Mouse (Mus musculus) gastrocnemius, postnatal 4 days (tissue): ENCODE data around the gene Cdh8. TPM values are rescaled to one million over a fixed set of nuclear protein-coding genes. Genes with fewer than 3 reads are reported as not detected.

ENCODE experiments used
- DNase-seq, 2 experiments: peaks; one replicate each; pipeline ENCODE4 v3.0.0; 2021 to 2022; ENCODE audit warnings: low spot score in 2 of 2, mixed read lengths in 2 of 2
- long read RNA-seq, 2 experiments: library from polyadenylated mRNA; stranded (forward); transcript quantifications; one replicate each; pipeline ENCODE4 v2.0.0; 2021
- total RNA-seq, 2 experiments: library from RNA; stranded (reverse); gene quantifications; 2 replicates each; pipeline ENCODE4 v1.2.3; 2021

The Cdh8 gene
- under 1 TPM; 0.29 to 0.39 TPM for total RNA-seq
- long read RNA-seq, experiment 1: 0 reads
- long read RNA-seq, experiment 2: 0 reads

DNA sequence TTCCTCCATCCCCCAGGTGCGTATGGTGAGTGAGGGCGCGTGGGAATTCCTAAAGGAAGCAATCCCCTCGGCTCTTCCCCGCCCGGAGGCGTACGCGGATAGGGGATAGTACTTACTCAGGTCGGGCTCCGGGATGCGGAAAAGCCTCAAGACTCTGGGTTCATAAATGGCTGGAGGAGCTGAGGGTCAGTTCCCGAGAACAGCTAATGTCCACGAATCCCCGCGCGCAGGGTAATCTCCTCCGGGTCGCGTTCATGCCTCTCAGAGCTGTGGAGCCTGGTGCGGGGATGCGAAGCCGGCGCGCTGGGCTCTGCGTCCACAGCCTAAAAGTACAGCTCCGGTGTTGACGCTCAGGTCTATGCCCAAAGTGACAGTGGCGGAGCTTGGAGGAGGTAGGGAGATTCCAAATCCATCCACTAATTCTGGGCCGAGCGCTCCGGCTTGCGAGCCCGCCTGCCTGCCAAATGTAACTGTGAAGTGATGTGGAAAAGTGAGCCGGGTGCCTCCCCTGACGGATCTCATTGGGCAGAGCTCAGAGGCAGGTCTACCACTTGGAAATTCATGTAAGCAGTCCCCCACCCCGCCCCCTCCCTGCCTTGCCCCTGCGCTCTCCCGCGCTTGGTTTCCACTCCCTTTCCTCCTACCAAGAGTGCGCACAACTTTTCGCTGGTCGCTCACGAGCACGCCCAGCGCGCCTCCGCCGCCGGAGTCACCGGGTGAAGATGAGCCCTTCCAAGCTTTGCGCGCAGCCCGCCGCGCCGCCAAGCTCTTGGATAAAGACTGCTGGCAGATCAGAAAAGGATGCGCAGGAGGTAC is at the start of gene Cdh8:
TSS of gene Cdh8 (minus strand) at position 506 of the 816 bp plus-strand sequence.
- DNase-seq: peak in 1 of 2 experiments; percentile 18

DNA sequence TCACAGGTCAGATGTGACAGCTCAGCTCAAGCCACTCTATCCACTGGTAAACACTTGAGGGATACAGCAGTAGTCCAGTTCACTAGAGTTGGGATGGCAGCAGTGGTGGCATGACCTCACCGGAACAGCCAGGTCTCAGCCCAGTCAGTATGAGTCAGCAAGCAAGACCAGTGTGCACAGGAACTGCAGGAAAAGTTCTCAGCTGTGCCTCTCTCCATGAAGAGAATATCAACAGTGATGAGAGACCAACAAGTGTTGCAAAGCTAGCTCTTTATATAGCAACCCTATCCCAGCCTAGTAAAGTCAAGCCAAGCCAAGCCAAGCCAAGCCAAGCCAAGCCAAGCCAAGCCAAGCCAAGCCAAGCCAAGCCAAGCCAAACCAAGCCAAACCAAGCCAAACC is 30.2 kb upstream of the Cdh8 start:
- no peak for DNase-seq

DNA sequence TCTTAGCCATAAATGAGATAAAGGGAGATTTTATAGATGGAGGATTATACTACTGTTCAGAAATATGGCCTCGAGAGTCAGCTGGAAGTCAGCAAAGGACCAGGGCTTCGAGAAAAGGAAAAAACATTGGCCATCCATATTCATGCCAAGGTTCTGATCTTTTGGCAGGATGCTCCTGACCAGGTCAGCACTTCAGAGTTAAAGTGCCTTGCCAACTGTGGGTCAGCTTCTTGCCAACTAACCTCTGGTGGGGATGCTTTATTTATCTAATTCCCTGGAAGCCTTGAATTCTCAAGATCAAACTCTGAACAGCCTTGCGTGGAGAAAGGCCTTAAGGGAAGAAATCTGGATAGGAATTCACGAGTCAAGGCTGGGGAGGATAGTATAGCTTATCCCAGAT is 9.6 kb upstream of the Cdh8 start:
- no peak for DNase-seq

DNA sequence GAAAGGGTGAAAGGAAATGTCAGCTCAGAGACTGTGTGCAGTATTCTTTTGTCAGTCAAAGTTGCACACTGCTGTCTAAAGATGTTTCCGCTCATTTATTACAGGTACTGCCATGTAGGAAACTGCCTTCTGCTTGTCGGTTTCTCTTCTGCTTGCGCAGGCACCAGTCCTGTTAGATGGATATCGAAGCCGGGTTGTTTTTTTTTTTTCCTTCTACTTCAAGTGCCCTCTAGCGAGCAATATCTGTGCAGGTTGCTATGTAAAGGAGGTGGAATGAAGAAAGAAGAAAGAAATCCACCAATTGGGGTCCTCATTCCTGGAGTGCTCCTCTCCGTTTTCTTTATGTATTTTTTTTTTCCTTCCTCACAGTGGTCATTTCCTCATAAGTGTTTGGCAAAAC is 5.2 kb upstream of the Cdh8 start:
- DNase-seq: no peak

DNA sequence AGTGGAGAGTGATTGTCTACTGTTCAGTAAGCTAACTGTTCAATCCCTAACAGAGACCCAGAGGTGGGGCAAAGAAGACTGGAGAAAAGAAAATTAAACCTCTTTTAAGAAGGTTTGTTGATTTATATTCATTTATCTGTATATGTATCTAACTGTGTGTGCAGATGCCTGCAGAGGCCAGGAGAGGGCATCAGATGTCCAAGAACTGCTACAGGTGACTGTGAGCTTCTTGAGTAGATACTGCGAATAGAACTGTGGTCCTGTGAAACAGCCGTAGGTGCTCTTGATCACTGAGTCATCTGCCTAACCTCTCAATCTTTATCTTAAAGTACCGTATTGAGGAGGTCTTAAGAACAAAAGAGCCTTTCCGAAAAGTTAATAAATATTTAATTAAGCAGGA is 3.5 kb upstream of the Cdh8 start:
- no peak for DNase-seq

DNA sequence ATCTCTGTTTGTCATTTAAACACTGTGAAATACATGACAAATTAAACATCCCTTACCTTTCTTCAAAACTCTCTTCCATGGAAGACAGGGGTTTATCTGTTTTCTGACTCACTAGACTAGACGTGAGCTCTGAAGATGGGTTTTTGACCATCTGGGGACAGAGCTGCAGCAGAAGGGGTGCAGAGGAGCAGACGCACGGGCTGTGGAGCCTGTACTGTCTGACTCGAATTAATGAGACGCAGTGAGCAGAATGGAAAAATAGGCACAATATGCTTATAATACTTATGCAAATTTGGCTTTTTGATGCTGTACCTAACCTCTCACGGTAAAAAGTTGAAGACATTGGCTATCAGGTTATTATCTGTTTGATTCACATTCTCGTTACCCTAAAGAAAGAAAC is 1.2 kb upstream of the Cdh8 start:
- DNase-seq: no peak

DNA sequence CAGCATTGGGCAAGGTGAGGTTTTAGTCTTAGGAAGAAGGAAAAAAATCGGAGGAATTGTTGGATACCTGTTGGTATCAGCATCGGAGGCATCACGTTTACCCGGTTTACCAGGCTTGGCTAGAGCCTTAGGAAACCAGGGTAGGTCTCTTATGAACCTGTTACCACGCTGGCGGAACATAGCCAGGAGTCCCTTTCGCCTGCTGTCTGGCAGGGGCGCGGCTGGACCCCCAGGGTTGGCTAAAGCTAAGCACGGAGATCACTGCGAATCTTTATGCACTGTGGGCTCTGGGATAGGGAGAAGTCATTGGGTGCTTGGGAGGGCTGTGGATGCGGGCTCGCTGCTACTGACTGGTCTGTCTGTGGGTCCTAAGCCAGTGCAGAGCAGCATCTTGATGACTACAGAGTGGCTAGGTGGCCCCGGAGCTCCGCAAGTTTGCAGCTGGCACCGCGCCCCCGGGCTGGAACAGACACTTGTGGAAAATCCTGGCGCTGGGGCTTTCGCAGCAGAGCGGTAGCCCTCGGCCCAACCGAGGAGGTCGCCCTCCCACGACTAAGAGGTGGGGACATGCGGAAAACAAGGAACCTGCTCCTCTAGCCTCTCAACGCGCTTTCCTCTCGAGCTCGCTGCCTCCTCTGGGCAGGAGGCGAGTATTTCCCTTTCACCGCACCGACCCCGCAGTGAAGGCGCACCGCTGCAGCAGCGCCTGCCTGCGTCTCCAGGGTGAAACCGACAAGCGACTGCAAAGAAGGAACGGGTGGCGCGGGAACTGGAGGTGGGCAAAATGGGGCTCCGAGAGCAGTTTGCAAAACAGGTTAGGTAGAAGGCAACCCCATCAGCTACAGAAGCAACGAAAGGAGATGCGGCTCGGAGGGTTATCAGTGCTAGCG is 950 bp downstream of the Cdh8 start:
- DNase-seq: peak in 1 of 2 experiments; percentile 11

DNA sequence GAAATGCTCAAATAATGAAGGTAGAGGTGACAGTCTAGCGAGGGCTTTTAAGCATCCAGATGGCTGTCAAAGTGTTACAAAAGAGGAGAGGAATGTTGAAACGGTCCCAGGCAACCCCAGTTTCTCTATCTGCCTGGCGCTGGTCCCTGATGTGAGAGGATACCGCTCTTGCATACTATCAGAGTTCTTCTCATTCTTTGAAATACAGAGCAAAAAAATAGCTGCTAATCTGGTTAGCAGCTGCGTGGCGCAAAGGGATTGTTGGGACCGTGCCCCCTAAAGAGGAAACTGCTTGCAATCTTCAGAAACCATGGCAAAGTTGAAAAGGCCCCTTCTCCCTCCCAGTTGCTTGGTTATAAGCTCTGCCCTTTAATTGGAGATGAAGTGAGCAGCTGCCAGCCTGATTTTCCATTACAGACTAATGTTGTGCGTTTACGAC is 1.8 kb downstream of the Cdh8 start:
- no peak for DNase-seq

DNA sequence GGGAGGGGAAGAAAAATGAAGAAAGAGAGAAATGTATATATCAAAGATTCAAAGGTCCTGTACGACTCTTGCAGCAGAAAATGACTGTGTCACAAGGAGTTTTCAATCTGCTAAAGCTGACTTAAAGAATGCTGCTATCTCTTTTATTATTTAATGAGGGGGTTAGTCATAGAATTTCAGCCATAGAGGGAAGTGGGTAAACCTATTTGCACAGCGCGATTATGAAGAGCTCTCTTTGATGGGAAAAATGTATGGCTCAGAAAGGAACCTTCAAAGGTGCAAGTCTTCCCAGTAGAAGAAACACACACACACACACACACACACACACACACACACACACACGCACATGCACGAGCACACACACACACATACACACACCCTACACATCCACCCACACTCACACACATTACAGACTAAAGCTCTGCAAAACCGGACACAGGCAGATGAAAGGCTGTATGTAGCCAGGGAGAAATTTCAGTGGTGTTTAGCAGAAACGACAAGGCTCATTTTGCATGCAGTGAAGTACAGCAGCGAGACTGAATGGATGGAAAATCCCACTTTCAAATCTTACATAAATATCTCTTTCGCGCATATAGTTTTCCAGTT is 2.3 kb downstream of the Cdh8 start:
- DNase-seq: no peak

DNA sequence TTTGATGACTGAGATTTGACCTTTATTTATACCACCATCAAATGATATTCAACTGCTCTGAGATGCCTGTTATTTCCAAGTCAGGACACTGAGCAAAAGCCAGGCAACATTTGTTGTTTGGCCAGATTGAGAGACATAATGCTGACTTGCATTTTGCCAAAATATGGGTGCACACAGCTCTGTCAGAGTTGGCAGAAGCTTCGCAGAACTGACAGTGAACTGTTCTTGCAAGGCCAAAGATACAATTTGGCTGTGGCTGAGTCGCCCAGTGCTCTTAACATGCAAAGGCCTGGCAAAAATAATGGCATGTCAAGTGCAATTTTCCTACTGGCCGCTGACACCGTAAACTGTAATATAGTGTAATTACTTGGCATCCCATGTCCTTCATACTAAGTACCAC is 22.4 kb downstream of the Cdh8 start:
- no peak for DNase-seq

DNA sequence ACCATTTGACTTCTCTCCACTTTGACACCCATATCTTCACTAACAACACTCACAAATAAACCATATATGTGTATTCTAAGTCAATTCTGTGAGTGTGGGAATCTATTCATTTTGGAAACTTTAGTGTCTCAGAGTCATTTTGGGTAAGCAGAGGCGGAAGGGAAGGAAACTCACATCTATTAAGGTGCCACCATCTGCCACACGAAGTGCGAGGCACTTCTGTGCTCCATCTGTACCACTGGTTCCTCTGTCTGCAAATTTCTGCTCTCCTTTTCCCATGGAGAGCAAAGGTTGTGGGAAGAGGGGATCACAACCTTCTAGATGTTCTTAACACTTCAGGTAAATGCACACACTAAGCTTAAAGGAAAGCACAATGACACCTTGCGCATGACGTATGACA is 46.2 kb downstream of the Cdh8 start:
- no peak for DNase-seq

DNA sequence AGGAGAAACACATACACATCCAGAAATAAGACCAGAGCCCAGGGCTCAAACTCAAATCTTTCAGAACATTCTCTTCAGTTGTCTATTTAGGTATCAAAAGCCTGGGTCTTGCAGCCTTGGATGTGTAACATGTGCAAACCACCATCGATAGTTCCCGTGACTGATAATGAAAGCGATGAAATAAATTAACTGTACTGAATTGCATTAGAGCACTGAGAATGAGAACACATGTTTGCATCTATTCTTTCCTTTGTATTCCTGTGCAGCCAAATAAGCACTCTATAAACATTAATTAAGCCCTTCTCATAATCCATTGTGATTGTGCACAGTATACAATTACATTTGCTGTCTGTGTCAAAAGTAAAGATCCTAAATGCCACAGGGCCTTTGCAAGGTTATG is 47.1 kb downstream of the Cdh8 start:
- DNase-seq: no peak

DNA sequence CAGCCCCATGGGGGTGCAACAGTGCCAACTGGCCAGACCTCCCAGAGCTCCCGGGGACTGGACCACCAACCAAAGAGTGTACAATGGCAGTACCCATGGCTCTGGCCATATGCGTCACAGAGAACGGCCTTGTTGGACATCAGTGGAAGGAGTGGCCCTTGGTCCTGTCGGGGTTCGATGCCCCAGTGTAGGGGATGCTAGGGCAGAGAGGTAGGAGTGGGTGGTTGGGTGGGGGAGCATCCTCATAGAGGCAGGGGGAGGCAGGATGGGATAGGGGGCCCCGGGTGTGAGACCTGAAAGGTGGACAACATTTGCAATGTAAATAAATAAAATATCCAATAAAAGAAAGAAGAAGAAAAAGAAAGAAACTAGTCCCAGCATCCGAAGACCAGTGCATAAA is 47.8 kb downstream of the Cdh8 start:
- no peak for DNase-seq

DNA sequence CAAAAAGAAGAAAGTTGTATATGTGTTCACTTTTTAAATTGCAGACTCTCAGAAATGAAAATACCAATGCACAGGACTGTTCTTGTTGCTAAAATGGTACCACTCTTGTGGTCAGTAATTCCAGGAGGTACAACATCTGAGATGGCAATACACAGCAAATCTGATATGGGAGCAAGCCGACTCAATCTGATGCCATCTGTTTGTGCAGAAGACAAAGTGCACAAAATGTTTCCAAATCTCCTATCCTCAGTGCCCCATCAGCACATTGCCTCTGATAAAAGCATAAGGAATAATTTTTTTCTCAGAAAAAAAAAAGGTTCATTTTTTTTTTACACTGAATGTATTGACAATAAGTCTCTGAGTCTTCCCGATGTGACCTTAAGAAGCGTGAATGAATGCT is 62.3 kb downstream of the Cdh8 start:
- no peak for DNase-seq

DNA sequence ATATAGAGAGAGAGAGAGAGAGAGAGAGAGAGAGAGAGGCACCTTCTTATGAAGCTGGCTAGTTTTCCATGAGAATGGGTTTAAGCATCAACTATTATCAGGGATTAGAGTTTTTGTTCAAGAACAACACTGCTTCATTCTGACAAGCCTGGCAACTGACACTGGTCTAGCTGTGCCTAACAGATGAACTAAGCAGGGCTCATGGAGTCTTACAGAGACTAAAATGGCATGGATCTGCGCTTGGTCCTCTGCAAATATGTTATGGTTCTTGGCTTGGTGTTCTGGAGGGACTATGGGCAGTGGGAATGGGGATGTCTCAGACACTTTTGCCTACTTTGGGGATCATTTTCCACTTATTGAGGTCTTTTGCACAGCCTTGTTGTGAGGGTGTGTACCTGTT is 63.0 kb downstream of the Cdh8 start:
- no peak for DNase-seq

DNA sequence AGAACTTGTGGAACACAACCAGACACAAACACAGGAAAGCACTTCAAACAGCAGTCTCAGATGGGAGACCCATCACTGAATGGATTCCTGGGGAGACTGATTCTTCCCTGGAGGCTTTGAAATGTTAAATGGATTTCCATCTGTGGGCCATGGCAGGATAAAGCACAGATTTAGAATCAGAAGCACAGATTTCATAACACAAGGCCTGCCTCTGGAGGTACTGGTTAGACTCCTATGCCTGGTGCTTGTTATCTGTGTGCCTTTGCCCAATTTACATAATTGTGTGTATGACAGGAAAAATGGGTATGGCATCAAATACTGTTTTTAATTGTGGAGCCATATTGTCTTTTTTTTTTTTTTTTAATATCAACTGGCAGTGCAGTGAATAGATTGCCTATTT is 66.8 kb downstream of the Cdh8 start:
- no peak for DNase-seq

DNA sequence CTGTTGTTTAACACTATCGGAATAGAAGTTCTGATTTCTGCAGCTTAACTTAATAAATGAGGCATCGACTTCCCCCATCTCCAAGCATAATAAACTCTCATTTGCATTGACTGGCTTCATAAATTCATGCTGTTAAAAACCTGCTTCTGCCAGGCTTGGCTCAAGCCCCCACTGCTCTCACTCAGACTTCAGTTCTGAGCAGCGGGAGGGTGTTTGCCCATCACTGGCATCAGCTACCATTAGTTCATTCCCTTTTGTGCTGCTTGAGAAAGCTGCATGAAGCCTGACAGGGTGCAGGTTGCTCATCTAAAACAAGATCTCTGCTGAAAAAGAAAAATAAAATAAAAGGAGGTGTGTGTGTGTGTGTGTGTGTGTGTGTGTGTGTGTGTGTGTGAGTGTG is 67.7 kb downstream of the Cdh8 start:
- DNase-seq: no peak

DNA sequence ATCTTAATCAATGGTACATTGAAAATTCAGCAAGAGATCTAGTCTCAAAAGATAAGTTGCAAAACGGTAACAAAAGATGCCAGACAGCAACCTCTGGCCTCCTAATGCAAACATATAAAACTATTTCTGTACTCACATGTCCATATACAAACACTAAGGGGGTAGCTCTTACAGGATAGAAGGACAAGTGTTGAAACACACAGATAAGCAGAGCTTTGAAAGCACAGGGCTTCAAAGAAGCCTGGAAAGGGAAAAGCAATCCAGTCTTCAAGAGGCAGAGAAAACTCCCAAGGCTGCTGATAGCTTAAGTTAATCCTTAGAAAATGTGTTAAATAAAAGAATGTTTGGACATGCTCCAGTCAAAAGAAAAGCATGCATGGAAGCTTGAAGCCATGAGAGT is 77.0 kb downstream of the Cdh8 start:
- no peak for DNase-seq

DNA sequence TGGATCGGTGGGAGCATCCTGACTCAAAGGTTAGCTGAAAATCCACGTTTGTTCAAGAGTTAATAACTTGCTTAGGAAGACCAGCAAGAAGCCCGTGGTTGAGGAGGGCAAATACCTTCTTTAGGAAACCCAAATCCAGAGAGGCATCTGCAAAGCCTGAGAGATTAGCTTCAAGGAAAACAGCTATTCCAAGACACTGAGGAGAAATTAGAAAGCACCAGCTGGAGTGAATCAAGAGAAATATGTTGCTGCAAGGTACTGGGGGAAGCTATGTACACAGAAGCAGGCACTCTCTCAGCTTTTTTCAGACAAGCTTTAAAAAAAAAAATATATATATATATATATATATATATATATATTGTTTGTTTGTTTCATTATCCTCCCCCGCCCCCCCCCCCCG is 88.7 kb downstream of the Cdh8 start:
- no peak for DNase-seq

DNA sequence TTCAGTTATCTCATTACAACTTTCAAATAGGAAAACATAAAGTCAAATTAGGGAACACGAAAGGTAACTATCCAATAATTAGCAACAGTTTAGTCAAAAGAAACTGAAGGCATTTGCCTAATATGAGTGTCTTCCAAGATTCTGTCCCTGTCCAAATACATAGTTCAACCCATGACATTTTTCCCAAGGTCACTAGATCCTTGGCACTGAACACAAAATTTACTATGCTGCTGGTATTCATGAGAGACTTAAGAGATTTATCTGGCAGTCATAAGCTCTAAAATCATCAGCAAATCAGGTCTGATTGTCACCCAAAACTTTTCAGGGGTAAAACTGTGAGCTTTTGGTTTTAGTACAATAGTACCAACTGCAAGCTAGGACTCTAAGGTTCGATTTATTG is 101.7 kb downstream of the Cdh8 start:
- no peak for DNase-seq

DNA sequence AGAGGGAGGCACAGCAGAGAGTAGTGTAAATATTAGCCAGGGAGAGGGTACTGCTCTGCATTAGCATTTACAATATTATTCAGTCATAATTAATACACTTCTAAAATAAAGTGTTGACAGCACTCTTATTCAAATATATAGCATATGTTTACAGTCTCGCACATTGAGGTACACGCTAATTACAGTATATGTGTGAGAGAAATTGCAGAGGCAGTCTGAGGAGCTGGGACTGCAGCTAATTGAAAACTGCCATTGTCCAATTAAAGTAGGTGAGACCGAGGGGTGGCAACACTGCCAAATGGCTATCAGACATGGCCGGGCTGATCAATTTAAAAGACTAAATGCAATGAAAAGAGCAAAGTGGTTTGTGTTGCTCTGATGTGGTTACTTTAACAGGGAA is 112.1 kb downstream of the Cdh8 start:
- no peak for DNase-seq

DNA sequence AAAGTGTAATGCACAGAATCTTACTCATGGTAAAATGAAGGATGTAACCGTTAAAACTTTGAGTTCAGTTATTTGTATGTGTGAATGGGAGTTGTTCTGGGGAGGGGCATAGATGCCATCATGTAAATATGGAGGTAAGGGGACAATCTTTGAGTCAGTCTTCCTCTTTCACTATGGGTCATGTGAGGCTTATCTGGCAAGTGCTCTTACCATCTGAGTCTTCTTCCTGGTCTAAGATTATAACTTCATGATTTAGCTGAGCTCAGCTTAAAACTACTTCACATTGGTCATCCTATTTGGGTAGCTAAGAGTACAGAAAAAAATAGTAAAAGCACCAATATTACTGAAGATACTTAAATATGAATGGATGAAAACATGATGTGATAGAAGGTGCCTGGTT is 126.1 kb downstream of the Cdh8 start:
- no peak for DNase-seq
